ENCODE assay signal across 8 mouse cellular contexts in the genomic region with DNA sequence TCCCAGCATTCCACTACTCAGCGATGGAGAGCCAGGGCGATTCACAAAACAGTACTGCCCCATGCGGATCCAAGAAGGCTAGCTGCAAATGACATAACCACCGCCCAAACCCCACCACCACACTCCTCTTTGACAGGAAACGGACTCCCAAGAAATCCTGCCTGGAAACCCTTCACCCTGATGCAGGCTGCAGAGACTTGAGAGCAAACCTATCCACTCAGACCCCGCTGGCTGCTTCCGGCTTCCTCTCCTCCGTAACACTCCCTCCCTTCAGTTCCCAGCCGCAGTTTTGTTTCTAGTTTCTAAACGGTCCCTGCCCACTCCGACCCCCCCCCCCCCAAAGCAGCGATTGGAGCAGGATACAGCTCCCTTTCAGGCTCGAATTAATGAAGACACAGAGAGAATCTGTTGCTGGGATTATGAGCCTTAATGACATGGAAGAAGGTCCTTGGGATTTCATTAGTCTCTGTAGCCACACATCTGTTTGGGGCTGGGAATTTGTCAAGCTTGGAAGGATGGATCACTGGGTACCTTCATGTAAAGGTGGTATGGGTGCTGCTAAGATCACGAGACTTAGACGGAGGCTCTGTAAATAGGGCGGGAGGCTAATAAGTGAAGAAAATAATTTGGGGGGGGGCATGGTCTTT.
A peak's percentile ranks its signal among the peaks of the same experiment; 100 is the strongest.
DNase-seq lines count a peak whose midpoint lies in the region; ATAC-seq lines count a peak whose summit lies in the region.

No protein-coding gene starts in this region.

- DNase-seq in adrenal gland, adult (ENCODE audit: inconsistent age in 2 of 2, low spot score in 1 of 2): peak; percentile 11 to 47
- no peak for DNase-seq in adrenal gland, adult 8-10 months
- DNase-seq in CD4-positive, CD25-positive, alpha-beta regulatory T cell, adult 2 months (ENCODE audit: low read depth, low spot score): peak; percentile 46
- DNase-seq in embryonic facial prominence, embryonic 14.5 days (ENCODE audit: low spot score): peak; percentile 83
- DNase-seq in heart, postnatal 25 days (ENCODE audit: low spot score): peak; percentile 12
- peak; percentile 24 to 70 for DNase-seq in left cerebral cortex, postnatal 10 days (ENCODE audit: extremely low spot score in 1 of 2, low spot score in 2 of 2)

- peak; percentile 77 for ATAC-seq in embryonic facial prominence, embryonic 14.5 days (ENCODE audit: low read depth)
- ATAC-seq in megakaryocyte progenitor cell, adult 5-6 weeks (replicated peaks; ENCODE audit: poor library complexity): peak; percentile 24
- ATAC-seq in stomach, embryonic 16.5 days (ENCODE audit: insufficient read depth, low FRiP score): peak; percentile 48; the same call in 1 of the 2 replicates

- peak overlapping the region; percentile 35; the same call in 1 of the 2 replicates for H3K27ac ChIP-seq in embryonic facial prominence, embryonic 14.5 days (replicated peaks; ENCODE audit: low read depth, low read length)
- peak overlapping the region; percentile 61 for H3K27ac ChIP-seq in stomach, embryonic 16.5 days (ENCODE audit: low read length)

- H3K27me3 ChIP-seq in embryonic facial prominence, embryonic 14.5 days (replicated peaks; ENCODE audit: control insufficient read depth, insufficient read depth, low read length): no peaks in the 10 kb centered on the region
- H3K27me3 ChIP-seq in stomach, embryonic 16.5 days (ENCODE audit: control insufficient read depth, insufficient read depth, low read length): no peaks in the 10 kb centered on the region

- intact Hi-C loops in heart, postnatal 25 days (cut with DNase I): no loop called here
- intact Hi-C loops in left cerebral cortex, postnatal 10 days (cut with DNase I): no loop called here

- 1% methylated on average over 16 of the region's 16 CpGs for WGBS in embryonic facial prominence, embryonic 14.5 days
- 2% methylated on average over 16 of the region's 16 CpGs for WGBS in stomach, embryonic 16.5 days

- H3K9ac ChIP-seq in embryonic facial prominence, embryonic 14.5 days (ENCODE audit: low read depth, low read length): peak overlapping the region; percentile 70
- peak overlapping the region; percentile 69 for H3K9ac ChIP-seq in stomach, embryonic 16.5 days (ENCODE audit: low read length)

- H3K4me1 ChIP-seq in embryonic facial prominence, embryonic 14.5 days (ENCODE audit: control insufficient read depth, insufficient read depth, low read length): peaks cover 16% of the 10 kb centered on the region; the same call in 1 of the 2 replicates
- peaks cover 11% of the 10 kb centered on the region for H3K4me1 ChIP-seq in stomach, embryonic 16.5 days (ENCODE audit: control insufficient read depth, insufficient read depth, low read length)

- peak overlapping the region; percentile 49 for H3K4me3 ChIP-seq in embryonic facial prominence, embryonic 14.5 days (ENCODE audit: low read depth, low read length)
- H3K4me3 ChIP-seq in stomach, embryonic 16.5 days (replicated peaks; ENCODE audit: low read length): peak overlapping the region; percentile 59

- H3K36me3 ChIP-seq in embryonic facial prominence, embryonic 14.5 days (ENCODE audit: control insufficient read depth, insufficient read depth, low read length): no peaks in the 10 kb centered on the region
- no peaks in the 10 kb centered on the region for H3K36me3 ChIP-seq in stomach, embryonic 16.5 days (ENCODE audit: control insufficient read depth, insufficient read depth, low read length)

- peak overlapping the region; percentile 75 for H3K4me2 ChIP-seq in embryonic facial prominence, embryonic 14.5 days (ENCODE audit: low read depth, low read length)
- peak overlapping the region; percentile 77 for H3K4me2 ChIP-seq in stomach, embryonic 16.5 days (ENCODE audit: low read depth, low read length)

- no peaks in the 10 kb centered on the region for H3K9me3 ChIP-seq in embryonic facial prominence, embryonic 14.5 days (ENCODE audit: control insufficient read depth, low read length)
- no peaks in the 10 kb centered on the region for H3K9me3 ChIP-seq in stomach, embryonic 16.5 days (replicated peaks; ENCODE audit: control insufficient read depth, low read length)

Comparison
In these comparisons a context has a peak if more than half of its experiments do, and no peak if none do; other contexts are left out.
1. ATAC-seq: peak in every context shown above with its lines; median percentile 77 in embryonic facial prominence, embryonic 14.5 days; 48 in stomach, embryonic 16.5 days; 24 in megakaryocyte progenitor cell, adult 5-6 weeks.